Mouse (Mus musculus) A20 (cell line): ENCODE data around the gene Zfp983.
A peak's percentile ranks its signal among the peaks of the same experiment; 100 is the strongest.
"Not testable (repeated sequence)": the region's sequence is repeated elsewhere in the genome, so short reads cannot be mapped to it uniquely, and the experiment has no call there.

ENCODE experiments used
- DNase-seq: peaks from one replicate; pipeline ENCODE4 v3.0.0-alpha.2; 2011; ENCODE audit warnings: low read depth, low spot score

Zfp983 gene

DNA sequence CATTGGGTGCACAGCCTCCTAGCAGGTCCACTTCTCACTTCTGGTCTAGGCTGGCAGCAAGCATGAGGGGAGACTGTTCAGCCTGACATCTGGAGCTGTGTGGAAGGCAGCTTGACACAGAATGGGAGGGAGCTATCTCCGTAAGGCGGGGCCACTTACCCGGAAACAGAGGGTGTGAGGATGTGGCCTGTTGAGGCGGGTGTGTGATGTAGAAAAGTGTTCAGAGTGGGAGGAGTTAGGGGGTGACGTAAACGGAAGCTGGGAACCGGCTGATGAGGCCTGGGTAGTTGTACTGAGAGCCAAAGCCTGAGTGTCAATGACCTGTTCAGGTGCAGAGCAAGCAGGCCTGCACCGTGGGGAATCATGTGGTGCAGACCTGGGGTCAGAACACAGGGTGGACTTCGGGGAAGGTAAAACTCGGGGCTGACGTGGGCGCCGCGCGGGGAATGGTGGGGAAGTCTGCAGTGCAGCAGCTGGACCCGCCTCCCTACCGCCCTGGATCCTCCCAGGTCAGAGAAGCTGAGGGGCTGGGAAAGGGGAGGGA lies at the start of gene Zfp983:
Gene Zfp983 (plus strand): TSS at position 261 of the 544 bp plus-strand sequence.
- DNase-seq, result peak; percentile 95

DNA sequence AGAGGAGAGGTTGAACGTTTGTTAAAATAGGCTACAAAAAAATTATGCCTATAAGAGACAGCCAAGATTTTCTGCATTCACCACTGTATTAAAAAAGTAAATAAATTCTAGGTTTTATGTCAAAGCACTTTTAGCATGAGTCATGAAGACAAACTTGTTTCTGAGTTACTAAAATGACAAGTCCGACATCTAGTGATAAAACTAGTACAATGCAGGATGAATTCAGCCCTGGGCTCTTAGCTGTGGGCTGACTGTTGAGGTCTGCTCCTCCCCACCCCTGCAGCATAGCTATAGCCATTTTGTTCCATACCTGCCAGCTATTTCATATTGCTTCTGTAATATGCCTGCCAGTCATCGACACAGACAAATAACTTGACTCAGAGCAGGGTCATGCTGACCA lies 34.1 kb upstream of the Zfp983 start:
- no peak for DNase-seq

DNA sequence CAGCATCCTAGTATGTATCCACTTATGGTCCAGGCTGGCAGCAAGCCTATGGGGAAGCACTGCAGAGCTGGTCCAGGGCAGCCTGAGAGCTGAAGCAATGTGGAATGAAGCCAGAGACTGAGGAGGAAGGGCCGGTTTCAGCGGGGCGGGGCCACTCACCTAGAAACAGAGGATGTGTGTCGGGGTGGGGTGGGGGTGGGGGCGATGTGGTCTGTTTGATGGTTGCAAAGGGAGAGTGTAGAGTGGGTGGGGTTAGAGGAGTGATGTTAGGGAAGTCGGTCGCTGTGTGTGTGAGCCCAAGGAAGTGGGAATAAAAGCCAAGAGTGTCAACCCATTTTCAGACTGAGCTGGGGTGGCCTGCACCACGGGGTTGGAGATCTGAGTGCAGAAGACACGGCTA lies 33.1 kb upstream of the Zfp983 start:
- DNase-seq, result no peak

DNA sequence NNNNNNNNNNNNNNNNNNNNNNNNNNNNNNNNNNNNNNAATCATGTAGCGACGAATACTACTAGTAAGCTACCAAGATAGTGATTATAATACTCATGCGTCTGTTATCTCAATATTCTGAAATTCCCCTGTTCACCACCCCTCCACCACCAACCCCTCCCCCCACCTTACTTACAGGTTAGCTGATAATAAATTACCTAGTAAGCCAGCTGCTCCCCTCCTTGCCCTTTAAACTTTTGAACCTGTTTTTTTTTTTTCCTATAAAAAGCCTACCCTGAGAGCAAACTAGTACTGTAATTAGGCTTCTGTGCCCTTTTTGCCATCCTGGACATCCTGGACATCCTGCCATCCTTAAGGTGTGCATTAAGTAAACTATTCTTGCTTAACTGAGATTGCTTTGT lies 26.8 kb upstream of the Zfp983 start:
- DNase-seq, result no peak

DNA sequence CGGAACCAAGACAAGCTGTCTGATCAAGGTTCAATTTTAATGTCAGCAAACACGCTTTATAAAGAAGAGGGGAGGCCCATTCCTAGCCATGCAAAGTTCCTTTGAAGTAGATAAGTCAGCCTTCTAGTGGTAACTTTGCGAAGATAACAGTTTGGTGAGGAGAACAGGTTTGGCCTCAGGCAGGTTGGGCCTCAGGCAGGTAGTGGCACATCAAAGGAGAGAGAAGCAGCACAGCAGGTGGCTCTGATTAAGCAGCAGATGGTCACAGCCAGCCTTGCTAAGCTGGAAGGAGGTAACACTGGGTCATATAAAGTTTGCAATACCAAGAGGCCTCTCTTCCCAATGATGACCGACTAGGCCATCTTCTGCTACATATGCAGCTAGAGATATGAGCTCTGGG lies 14.7 kb upstream of the Zfp983 start:
- DNase-seq, result not testable (repeated sequence)

DNA sequence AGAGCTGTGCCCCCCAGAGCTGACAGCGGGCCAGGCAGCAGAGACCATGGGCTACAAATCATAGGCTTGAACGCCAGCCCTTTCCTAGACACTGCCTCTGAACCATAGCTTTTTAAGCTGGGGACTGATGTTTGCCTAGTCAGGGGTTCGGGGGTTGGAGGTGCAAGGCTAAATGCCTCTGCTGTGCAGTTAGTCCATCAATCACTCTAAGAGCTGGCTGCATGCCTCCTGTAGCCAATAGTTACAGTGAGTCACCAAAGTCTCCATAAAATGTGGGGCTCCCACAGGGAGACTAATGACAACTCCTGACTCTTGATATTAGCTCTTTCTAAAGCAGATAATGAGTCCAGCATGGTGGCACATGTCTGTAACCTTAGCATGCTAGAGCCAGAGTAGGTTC lies 1.6 kb upstream of the Zfp983 start:
- no peak for DNase-seq

DNA sequence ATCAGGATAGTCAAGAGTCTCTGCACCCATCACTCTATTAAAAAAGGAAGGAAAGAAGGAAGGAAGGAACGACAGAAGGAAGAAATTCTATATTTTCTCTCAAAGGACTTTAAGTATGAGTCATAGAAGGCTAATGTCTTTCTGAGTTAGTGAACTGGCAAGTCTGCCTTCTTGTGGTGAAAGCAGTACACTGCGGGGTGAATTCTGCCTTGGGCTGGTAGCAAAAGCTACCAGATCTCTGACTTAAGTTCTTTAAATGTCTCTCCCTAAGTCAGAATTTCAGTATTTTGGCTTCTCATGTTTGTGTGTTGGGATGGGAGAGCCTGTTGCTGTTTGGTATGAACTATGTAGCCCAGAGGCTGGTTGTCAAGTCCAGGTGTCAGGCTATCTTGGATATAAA lies 488 bp upstream of the Zfp983 start:
- no peak for DNase-seq

DNA sequence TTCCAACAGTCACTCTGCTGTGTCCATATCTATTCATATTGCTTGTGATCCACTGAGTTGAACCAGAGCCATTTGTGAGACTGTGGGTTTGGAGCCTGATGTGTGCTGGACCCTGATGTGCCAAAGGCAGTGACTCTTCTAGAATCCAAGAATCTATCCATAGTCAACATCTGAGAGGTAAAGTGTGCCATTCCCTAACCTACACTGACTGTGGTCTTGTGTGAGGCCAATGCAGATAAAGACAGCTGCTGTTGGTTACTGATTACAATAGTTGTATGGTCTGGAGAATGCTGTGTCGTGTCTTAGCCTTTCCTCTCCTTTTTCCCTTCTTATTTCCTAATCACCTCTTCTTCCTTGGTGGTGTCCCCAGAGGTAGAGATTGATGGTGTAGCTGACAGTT lies 28.4 kb downstream of the Zfp983 start:
- DNase-seq, result not testable (repeated sequence)

DNA sequence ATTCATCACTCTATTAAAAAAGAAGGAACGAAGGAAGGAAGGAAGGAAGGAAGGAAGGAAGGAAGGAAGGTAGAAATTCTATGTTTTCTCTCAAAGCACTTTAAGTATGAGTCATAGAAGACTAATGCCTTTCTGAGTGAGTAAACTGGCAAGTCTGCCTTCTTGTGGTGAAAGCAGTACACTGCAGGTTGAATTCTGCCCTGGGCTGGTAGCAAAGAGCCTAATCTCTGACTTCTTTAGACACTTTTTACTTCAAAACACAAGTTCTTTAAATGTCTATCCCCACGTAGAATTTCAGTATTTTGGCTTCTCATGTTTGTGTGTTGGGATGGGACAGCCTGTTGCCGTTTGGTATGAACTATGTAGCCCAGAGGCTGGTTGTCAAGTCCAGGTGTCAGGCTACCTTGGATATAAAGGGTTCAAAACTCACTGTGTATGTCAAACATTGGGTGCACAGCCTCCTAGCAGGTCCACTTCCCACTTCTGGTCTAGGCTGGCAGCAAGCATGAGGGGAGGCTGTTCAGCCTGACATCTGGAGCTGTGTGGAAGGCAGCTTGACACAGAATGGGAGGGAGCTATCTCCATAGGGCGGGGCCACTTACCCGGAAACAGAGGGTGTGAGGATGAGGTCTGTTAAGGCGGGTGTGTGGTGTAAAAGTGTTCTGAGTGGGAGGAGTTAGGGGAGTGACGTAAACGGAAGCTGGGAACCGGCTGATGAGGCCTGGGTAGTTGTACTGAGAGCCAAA lies 29.0 kb downstream of the Zfp983 start:
- DNase-seq, result peak; percentile 94

DNA sequence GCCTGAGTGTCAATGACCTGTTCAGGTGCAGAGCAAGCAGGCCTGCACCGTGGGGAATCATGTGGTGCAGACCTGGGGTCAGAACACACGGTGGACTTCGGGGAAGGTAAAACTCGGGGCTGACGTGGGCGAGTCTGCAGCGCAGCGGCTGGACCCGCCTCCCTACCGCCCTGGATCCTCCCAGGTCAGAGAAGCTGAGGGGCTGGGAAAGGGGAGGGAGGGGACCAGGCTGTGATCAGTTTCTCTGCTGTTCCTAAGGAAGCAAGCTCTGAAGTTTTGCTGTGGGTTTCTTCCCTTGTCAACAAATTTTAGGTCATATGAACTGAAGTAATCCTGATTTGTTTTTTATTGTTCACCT lies 29.6 kb downstream of the Zfp983 start:
- not testable (repeated sequence) for DNase-seq

DNA sequence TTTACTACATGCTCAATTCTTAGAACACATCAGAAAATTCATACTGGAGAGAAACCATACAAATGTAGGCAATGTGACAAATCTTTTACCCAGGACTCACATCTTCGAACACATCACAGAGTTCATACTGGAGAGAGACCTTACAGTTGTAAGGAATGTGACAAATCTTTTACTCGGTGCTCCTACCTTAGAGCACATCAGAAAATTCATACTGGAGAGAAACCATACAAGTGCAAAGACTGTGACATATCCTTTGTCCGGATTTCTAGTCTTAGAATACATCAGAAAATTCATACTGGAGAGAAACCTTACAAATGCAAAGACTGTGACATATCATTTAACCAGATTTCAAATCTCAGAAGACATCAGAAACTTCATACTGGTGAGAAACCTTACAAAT lies 41.1 kb downstream of the Zfp983 start, which contains the start of gene Gm10226:
Gene Gm10226 (plus strand): TSS at position 301 of the 400 bp plus-strand sequence.
- DNase-seq, result no peak

DNA sequence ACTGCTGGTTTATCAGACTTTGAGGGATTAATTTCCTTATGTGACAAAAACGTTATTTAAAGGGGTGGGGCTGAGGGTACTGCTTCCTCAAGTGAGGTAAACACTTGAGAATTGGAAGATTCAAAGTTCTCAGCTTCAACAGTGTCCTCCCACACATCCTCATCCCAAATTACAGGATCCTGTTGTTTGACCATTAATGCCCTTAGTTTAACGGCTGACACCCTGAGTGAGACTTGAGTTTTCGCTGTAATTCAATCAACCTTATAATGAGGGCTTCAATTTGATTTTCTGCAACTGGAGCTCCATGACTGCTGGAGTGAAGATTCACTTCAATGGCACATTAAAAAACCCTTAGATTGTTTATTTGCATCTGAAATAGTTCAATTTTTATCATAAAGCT lies 42.9 kb downstream of the Zfp983 start:
- DNase-seq, result no peak

DNA sequence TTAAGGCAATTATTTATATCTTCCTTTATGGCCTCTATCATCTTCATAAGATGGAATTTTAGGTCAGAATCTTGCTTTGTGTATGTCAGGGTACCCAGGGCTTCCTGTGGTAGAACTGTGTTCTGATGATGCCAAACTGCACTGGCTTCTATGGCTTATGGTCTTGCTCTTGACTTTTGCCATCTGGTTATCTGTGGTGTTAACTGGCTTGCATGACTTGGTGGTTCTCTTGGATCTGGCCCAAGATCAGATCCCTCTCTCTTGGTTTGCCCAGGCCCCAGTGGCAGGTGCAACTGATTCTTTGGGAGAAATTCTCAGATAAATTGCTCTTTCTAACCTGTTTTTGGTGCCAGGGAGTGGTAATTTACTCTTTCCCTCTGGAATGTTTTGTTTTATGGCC lies 45.6 kb downstream of the Zfp983 start:
- DNase-seq, result no peak

DNA sequence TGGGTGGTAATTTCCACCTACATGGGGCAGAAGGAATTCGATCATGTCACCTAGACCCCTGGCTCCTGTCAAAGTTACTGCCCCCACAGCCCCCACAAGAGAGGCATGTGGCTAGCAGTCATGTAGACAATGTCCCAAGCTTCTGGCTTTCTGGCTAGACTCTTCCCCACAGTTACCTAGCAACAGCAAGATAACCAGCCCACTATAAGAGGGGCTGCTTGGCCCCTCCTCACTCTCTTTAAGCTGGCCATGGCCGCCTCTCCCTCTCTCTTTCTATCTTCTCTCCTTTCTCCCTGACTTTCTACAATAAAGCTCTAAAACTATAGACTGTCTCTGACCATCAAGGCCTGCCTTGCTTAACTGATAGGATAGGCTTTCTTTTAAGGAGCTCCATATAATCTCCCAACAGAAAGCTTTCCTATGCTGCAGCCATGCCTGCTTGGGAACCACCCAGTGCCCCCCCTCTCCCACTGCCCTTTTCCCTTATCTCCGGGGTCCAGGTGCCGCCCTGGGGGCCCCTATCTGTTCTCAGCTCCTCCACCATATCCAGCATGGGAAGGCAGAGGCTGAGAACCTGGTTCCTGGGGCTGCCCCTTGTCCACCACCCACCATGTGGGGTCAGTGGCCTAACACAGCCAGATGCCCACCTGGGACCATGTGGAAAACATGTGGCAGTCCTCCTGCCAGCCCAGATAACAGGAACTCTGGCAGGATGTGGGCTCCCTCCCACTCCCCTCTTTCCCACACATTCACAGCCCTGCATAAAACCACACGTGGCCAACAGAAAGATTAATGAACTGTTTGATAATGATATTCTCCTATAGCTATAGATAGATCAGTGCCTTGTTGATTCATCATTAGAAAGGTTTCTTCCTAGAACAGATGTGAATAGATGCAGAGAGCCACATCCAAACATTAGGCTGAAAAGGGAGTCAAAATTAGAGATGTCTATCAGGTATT lies 52.1 kb downstream of the Zfp983 start:
- no peak for DNase-seq

DNA sequence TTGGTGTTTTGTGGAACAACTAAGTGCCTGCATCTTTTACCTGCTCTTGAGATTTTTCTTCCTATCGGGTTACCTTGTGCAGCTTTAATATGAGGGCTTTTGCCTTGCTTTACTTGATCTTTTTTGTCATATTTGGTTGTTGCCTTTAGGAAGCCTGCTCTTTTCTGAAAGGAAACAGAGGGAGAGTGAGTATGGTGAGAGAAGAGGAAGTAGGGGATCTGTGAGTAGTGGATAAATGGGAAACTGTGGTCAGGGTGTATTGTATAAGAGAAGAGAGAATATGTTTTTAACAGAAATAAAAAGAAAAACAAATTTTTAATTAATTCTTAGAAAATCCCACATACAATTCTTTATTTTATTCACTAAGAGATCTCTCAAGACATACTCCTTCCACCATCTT lies 53.0 kb downstream of the Zfp983 start:
- DNase-seq, result no peak

DNA sequence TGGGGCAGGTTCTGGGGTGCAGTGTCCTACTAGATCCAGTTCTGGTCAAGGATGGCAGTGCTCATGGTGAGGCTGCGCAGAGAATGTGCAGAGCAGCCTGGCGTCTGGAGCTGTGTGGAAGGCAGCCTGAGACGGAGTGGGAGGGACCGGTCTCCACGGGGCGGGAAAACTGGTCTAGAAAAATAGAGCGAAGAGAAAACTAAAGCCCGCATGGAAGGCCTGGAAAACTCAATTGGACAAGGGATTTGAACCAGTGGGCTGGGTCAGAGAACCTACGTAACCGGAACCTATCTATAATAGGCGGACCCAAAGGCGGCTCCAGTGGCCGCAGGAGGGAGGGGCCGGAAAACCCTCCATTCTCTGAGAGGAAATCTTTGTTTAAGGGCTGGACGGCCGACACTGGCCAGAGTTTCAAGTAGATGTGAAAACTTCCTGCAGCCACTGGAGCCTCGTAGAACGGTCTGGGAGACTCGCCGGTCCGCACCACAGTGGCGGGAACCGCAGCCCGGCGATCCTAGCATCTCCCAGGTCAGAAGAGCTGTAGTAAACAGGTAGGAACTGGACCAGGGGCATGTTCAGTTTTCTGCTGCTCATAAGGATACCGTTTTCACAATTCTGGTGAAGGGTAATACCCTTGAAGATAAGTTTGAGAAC lies 57.0 kb downstream of the Zfp983 start, which contains the start of gene Zfp760:
Gene Zfp760 (plus strand): TSS at position 399 of the 654 bp plus-strand sequence.
- DNase-seq, result peak; percentile 92

DNA sequence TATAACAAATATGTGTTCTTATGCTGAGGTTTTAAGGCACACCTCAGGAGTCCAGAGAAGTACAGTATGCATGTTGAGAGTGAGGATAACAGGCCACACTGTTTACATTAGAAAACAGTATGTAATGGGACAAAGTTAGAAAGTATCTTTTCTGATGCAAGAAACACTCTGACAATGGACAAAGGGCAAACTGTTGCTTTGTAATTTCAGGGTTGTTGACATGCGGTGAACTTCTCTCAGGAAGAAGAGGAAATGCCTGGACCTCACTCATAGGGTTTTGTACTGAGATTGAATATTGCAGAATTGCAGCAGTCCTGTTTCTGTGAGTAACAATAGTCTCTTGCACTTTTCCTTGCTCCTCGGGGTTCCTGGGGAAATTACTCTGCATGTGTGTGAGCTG lies 58.0 kb downstream of the Zfp983 start:
- peak; percentile 33 for DNase-seq
